Mouse (Mus musculus) kidney, adult 2 months (tissue): ENCODE data around the gene Nfic. TPM values are rescaled to one million over a fixed set of nuclear protein-coding genes. Genes with fewer than 3 reads are reported as not detected.

Experiments
- DNase-seq: peaks from one replicate; pipeline ENCODE4 v3.0.0; 2021
- H3K27ac ChIP-seq: fragments of 200-500 bp; 2 replicates; pipeline ENCODE4 v1.5.1; 2012; ENCODE audit warnings: low read depth, low read length, control low read depth, inconsistent platforms; ENCODE audit not compliant: insufficient read depth
- H3K27me3 ChIP-seq: fragments of 200-500 bp; replicated peaks from 2 replicates; pipeline ENCODE4 v1.6.1; 2012; ENCODE audit warnings: mild to moderate bottlenecking, moderate library complexity, low read length, inconsistent platforms; ENCODE audit not compliant: control insufficient read depth, insufficient read depth
- H3K36me3 ChIP-seq: fragments of 200-500 bp; 2 replicates; pipeline ENCODE4 v1.6.1; 2012; ENCODE audit warnings: mild to moderate bottlenecking, moderate library complexity, low read length, inconsistent platforms; ENCODE audit not compliant: control insufficient read depth, insufficient read depth
- H3K4me1 ChIP-seq: fragments of 200-500 bp; 2 replicates; pipeline ENCODE4 v1.6.1; 2011; ENCODE audit warnings: low read length; ENCODE audit not compliant: control insufficient read depth, insufficient read depth
- H3K4me3 ChIP-seq: fragments of 200-500 bp; 2 replicates; pipeline ENCODE4 v1.5.1; 2011; ENCODE audit warnings: mild to moderate bottlenecking, low read depth, low read length, control low read depth; ENCODE audit not compliant: insufficient read depth
- CTCF ChIP-seq: fragments of 200-500 bp; conservative IDR thresholded peaks from 2 replicates; pipeline ENCODE4 v1.5.1; 2011; ENCODE audit warnings: low read depth, mild to moderate bottlenecking, control low read depth, low read length, moderate library complexity, mixed read lengths; ENCODE audit not compliant: insufficient read depth, insufficient read length
- POLR2A ChIP-seq: fragments of 200-500 bp; IDR thresholded peaks from one replicate; pipeline ENCODE4 v1.6.1; 2011; ENCODE audit warnings: low read depth, low read length, control low read depth
- WGBS: fragments of 180-500 bp; shearing (Covaris S2); methylation state at CpG from one replicate; pipeline ENCODE4 v1.1.7; 2018; 5-methylcytosine and 5-hydroxymethylcytosine counted together
- polyA plus RNA-seq: library from polyadenylated mRNA; depleted of rRNA; stranded (reverse); fragments of >200 nt; gene quantifications from 2 replicates; pipeline ENCODE4 v1.2.3, GENCODE M21; 2012

Gene Nfic
- polyA plus RNA-seq, 1 experiment: 82.5 TPM

GRCm38 (mm10) chr10:81416581-81417226 lies 38.7 kb downstream of the Nfic start:
- TF ChIP-seq POLR2A (no peak), CTCF (peak; percentile 51)
- Histone ChIP-seq H3K4me3 (no peak overlapping the region), H3K36me3 (no peaks in the 10 kb centered on the region), H3K4me1 (peaks cover 69% of the 10 kb centered on the region), H3K27me3 (no peaks in the 10 kb centered on the region), H3K27ac (peak overlapping the region; percentile 90)
- DNase-seq: peak; percentile 93
- WGBS: 4% methylated on average over 26 of the region's 26 CpGs

GRCm38 (mm10) chr10:81415549-81416310 lies 39.7 kb downstream of the Nfic start:
- peaks cover 76% of the 10 kb centered on the region for H3K4me1 ChIP-seq
- no peaks in the 10 kb centered on the region for H3K36me3 ChIP-seq
- peak; percentile 55 for DNase-seq
- TF ChIP-seq POLR2A (no peak), CTCF (no peak)
- peak overlapping the region; percentile 90 for H3K27ac ChIP-seq
- WGBS: 54% methylated on average over 17 of the region's 17 CpGs
- no peak overlapping the region for H3K4me3 ChIP-seq
- no peaks in the 10 kb centered on the region for H3K27me3 ChIP-seq

GRCm38 (mm10) chr10:81415146-81415545 lies 40.3 kb downstream of the Nfic start:
- Histone ChIP-seq H3K27ac (peak overlapping the region; percentile 90), H3K36me3 (no peaks in the 10 kb centered on the region), H3K27me3 (no peaks in the 10 kb centered on the region), H3K4me3 (no peak overlapping the region), H3K4me1 (peaks cover 82% of the 10 kb centered on the region)
- DNase-seq: no peak
- no peak for TF ChIP-seq POLR2A
- TF ChIP-seq CTCF: no peak
- WGBS: 59% methylated on average over 5 of the region's 5 CpGs

- Histone ChIP-seq H3K4me1 (peaks cover 83% of the 10 kb centered on the region), H3K4me3 (no peak overlapping the region), H3K27me3 (no peaks in the 10 kb centered on the region), H3K36me3 (no peaks in the 10 kb centered on the region), H3K27ac (peak overlapping the region; percentile 97)
- DNase-seq: peak; percentile 77
- TF ChIP-seq POLR2A (no peak), CTCF (no peak)
Measured at GRCm38 (mm10) chr10:81414682-81415081, 40.8 kb downstream of the Nfic start.

GRCm38 (mm10) chr10:81413310-81414261 lies 41.8 kb downstream of the Nfic start:
- Histone ChIP-seq H3K4me3 (peak overlapping the region; percentile 49), H3K36me3 (no peaks in the 10 kb centered on the region), H3K27ac (peak overlapping the region; percentile 97), H3K4me1 (peaks cover 81% of the 10 kb centered on the region), H3K27me3 (no peaks in the 10 kb centered on the region)
- TF ChIP-seq CTCF (no peak), POLR2A (peak; percentile 6)
- WGBS: 18% methylated on average over 26 of the region's 26 CpGs
- DNase-seq: peak; percentile 95

- DNase-seq: no peak
- H3K27me3 ChIP-seq: no peaks in the 10 kb centered on the region
- TF ChIP-seq POLR2A (no peak), CTCF (no peak)
- H3K4me3 ChIP-seq: no peak overlapping the region
- H3K27ac ChIP-seq: peak overlapping the region; percentile 97
- WGBS: 68% methylated on average over 16 of the region's 16 CpGs
- H3K4me1 ChIP-seq: peaks cover 85% of the 10 kb centered on the region
- no peaks in the 10 kb centered on the region for H3K36me3 ChIP-seq
Measured at GRCm38 (mm10) chr10:81412586-81413309, 42.7 kb downstream of the Nfic start.
